Mouse (Mus musculus) kidney, postnatal 25 days (tissue): ENCODE measurements around the gene Stk32b.

ENCODE experiments used
- DNase-seq, 2 experiments: peaks; one replicate each; pipeline ENCODE4 v3.0.0; 2021; ENCODE audit warnings: mixed read lengths in 2 of 2

Stk32b gene

DNA sequence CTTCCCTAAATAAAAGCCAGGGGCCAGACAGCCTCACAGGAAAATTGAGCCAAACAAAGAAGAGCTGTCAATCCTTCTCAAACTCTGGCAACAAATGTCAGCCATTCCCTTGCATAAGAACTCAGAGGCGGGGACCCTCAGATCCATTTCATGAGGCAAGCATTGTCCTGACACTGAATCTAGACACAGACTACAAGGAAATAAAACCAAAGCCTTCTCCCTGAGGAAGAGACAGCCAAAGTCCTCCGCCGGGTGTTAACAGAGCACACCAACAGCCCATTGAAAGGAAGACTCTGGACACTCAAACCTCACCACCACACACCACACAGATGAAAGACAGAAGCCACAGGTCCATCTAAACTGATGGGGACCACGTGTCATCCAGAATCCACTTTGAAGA, 57.8 kb downstream of the Stk32b start:
- DNase-seq: no peak

DNA sequence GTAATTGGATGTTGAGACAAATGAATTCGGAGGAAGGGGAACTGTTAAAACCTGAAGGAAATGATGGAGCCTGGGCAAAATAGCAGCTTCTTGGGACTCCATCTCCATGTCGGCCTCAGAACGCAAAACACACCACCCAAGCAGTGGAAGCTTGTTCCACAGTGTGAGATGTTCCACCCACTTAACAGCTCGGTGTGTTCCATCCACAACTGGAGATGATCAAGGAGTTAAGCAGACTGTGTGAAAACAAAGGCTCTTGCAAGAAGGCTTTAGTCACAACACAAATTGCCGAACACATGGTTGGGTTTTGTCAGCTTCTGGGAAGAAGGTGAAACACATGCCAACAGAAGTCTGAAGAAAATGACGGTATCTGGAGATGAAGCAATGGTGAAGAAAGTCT, 59.2 kb downstream of the Stk32b start:
- DNase-seq: no peak

GRCm38 (mm10) chr5:37655208-37655607, 61.8 kb downstream of the Stk32b start:
- no peak for DNase-seq

- peak; percentile 62 to 83 for DNase-seq
Measured at GRCm38 (mm10) chr5:37650681-37651211, 66.2 kb downstream of the Stk32b start.

- DNase-seq: no peak
Measured at GRCm38 (mm10) chr5:37650089-37650601, 66.8 kb downstream of the Stk32b start.

- peak; percentile 23 to 60 for DNase-seq
Measured at GRCm38 (mm10) chr5:37644082-37644481, 72.9 kb downstream of the Stk32b start.

DNA sequence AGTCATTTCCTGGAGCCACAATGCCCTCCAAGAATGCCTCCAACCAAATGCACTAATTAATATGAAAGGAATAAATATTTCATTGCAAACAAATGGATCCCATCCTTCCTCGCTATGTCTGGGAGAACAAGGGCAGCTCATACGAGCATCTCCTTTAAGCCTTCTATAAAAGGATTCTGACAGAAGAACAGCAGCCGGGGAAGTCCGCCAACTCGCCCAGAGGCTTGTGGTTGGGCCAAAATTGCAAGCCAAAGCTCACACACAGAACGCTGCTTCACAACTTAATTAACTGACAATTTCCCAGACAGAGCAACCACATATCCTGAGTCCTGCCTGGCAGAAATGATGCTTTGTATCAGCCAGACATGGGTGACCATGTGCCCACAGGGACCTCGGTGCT, 74.5 kb downstream of the Stk32b start:
- no peak for DNase-seq

DNA sequence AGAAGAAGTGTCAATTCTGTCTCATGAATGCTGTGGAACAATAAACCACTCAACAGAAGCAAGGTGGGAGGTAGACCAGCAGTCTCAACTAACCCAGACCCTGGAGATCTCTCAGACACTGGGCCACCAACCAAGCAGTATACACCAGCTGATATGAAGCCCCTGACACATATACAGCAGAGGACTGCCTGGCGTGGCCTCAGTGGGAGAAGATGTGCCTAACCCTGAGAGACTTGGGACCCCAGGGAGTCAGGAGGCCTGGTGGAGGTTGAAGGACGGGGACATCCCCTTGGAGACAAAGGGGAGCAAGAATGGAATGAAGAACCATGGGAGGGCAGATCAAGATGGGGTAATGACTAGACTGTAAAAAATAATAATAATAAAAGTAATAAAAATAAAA, 82.2 kb downstream of the Stk32b start:
- no peak for DNase-seq

- peak in 1 of 2 experiments; percentile 4 for DNase-seq
Measured at GRCm38 (mm10) chr5:37627437-37628163, 89.4 kb downstream of the Stk32b start.

DNA sequence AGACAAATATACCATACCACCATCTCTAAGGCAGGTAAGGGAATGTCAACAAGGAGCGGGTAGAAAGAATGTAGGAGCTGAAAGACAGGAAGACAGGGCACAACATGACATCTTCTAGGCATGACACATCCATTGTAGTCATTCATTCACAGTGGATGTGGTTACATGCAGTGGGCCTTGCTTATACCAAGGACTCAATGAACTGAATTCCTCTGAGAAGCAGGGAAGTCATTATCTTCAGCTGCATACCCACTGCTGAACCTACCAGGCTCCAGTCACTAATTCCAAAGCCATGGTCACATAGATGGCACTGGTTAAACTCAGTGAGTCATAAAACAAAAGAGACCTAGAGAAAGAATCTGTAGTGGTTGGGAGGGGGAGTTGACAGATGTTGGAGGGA, 105.1 kb downstream of the Stk32b start:
- DNase-seq: no peak

DNA sequence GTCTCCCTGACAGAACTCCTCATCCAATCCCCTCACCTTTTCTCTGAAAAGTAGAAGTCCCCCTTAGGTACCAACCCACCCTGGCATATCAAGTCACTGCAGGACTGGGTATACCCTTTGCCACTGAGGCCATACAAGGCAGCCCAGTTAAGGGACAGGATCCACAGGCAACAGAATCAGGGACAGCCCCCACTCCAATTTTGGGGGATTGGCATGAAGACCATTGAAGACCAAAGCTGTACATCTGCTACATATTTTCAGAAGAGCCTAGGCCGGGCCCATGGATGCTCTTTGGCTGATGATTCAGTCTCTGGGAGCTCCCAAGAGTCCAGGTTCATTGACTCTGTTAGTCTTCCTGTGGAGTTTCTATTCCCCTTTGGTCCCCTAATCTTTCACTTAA, 117.4 kb downstream of the Stk32b start:
- DNase-seq: peak in 1 of 2 experiments; percentile 17

GRCm38 (mm10) chr5:37598271-37598670, 118.7 kb downstream of the Stk32b start:
- peak in 1 of 2 experiments; percentile 5 for DNase-seq

DNA sequence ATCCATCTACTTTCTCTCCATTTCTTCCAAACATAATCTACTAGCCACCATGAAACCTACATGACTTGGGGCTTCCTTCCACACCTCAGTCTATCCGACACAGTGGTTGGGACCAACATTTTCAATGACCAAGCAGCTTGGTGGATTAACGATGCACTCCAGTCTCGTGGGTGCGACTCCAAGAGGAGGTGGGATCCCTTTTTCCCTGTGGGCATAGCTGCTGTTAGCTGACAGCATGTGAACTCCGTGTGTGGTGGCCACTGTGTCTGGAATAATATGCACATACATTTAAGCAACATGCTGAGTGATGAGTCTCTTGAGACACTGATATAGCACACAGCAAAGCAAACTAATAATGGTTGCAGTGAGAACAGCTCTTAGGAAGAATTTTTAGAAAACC, 124.6 kb downstream of the Stk32b start:
- DNase-seq: peak in 1 of 2 experiments; percentile 18

- DNase-seq: peak in 1 of 2 experiments; percentile 30
Measured at GRCm38 (mm10) chr5:37587861-37588260, 129.1 kb downstream of the Stk32b start.

GRCm38 (mm10) chr5:37586071-37586470, 130.9 kb downstream of the Stk32b start:
- DNase-seq: peak in 1 of 2 experiments; percentile 29

GRCm38 (mm10) chr5:37575427-37575826, 141.5 kb downstream of the Stk32b start:
- no peak for DNase-seq

DNA sequence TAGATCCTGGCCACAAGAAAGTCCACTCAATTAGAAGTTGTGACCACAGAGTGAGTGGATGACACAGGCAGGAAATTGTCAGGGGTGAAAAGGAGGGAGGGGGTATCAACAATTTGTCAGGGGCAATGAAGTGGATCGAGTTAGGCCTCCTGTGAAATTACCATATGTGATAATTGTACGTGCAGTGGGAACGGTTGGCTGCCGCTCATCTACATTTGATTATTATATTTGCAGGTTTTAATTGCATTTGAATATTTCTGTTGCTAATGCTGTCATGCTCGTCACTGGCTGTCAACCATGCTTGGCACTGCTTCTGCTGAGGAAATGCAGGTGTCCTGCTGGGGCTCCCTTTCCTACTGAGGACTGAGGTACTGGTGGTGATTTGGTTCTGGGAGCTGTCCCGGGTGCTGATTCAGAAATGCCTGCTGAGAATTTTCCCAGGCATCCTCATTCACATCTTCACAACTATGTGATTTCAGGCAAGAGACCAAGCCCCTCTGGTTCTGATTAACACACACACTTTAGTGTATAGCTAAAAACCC, 159.6 kb downstream of the Stk32b start:
- DNase-seq: peak; percentile 15 to 39

- DNase-seq: no peak
Measured at GRCm38 (mm10) chr5:37554231-37554630, 162.7 kb downstream of the Stk32b start.

DNA sequence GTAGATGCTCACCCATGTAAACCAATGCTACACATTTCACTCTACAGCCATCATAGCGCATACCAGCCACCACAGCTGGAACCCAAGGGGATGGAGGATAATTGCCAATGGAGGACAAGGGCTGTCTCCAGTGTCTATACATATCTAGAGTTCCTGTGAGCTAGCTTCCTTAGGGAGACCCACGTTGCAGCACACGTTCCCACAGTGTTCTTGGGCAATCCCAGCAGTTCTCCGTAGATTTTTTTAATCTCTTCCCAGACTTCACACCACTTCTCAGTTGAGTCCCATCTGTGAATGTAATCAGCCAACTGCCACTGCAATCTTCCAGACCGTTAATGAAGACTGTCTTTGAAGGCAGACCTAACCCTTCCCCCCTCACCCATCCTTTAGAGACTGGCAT, 165.3 kb downstream of the Stk32b start:
- no peak for DNase-seq

- no peak for DNase-seq
Measured at GRCm38 (mm10) chr5:37535726-37536293, 181.2 kb downstream of the Stk32b start.

DNA sequence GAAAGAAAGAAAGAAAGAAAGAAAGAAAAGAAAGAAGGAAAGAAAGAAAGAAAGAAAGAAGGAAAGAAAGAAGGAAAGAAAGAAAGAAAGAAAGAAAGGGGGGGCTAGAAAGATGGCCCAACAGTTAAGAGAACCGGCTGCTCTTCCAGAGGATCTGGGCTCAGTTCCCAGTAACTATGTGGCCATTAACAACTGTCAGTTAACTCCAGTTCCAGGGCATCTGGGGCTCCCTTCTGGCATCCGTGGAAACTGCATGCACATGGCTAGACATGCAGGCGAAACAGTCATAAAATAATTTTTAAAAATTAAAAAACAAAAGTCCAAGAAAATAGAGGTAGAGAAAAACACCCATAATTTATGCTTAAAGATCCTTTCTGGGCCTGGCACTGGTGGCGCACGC, 181.7 kb downstream of the Stk32b start:
- DNase-seq: no peak

DNA sequence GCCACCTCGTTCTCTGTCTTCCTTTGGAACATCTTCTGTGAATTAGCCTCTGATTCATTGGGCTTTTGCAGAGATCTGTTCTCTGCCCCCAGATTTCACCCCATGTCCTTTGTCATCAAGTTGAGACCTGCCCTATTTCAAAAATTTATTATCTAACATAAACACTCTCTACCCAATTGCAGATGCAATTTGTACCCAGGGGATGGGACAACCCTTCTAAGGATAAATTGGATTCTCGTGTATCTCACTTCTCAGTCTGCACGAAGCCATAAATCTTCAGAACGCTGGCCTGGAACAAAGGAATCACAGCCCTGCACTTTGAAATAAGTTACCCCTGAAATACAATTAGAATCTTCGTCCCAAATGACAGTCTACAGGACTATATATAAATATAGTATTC, 191.6 kb downstream of the Stk32b start:
- no peak for DNase-seq

DNA sequence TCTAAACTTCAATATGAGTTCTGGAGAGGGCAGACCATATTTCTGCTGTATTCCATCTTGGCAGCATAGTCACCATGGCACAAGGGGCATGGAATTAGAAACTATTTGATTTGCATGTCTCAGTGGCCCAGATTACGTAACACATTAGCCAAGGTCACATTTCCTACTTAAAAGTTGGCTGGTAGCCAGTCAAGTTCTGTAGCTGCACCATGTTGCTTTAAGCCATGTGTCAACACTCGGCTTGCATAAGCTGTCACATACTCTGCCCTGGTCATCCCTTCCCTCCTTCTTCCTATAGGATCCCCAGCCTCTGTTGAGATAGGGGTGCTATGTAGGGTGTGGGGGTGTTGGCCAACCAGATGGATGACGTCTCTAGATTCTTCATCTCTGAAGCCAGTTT, 196.5 kb downstream of the Stk32b start:
- peak; percentile 7 to 44 for DNase-seq

DNA sequence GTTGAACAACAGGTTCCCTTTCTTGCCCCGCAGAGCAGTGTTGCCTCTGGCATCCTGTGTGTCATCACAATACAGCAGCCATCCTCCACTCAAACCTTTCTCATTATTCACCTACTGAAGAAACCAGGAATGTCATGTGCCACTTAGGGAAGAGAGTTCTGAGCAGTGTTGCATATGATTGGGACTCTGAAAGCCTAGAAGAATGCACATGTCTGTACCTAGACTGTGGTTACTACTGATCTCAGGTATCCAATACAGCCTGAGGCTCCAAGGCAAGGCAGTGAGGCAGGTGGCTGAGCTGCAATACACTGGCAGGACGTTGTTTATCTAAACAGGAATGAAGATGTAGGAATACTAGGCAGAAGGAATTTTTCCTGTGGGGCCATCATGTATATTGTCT, 204.5 kb downstream of the Stk32b start:
- DNase-seq: no peak
